Comparison of ENCODE assay signal across 15 mouse cellular contexts in the genomic region with DNA sequence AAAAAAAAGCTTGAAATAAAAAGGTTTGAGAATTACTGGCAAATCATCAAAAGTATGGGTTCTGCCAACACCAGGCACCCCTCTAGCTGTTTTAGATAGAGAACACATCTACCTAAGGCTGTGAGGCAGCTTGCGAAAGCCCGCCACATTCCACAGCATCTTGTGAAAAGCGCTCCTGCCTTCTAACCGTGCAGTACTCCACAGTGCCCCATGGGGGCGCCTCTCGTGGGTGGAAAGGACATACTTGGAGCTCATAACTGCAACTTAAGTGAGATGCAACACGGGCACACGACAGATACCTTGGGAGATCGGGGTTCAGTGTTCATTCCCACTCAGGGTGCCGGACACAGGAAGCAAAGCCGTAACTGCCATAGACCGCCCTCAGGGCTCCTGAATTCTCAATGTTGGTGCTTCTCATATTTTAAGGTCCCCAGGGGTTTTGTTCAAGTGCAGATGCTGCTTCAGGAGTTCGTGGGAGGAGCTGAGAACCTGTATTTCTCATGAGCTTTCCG.
DNase-seq lines count a peak whose midpoint lies in the region; ATAC-seq and TF ChIP-seq lines count a peak whose summit lies in the region.
"Had no signal": no experiment of that assay in that cellular context is flagged by ENCODE, and none has a peak within 500 bp of the region (broad histone marks: within the 10 kb centered on the region; RNA-seq: fewer than 3 reads in every experiment).

No protein-coding gene starts in this region.

- no peak for ATAC-seq in forebrain, embryonic 11.5 days (replicated peaks; ENCODE audit: low FRiP score)
- ATAC-seq in forebrain, embryonic 13.5 days, result no peak
- ATAC-seq in liver, embryonic 12.5 days, result no peak
- ATAC-seq: forebrain, postnatal 0 days; midbrain, embryonic 16.5 days had no signal

- peak; percentile 23 for DNase-seq in forebrain, embryonic 11.5 days (ENCODE audit: low spot score)
- no peak for DNase-seq in liver, adult 2 months (ENCODE audit: extremely low read depth, low read depth, low spot score)
- peak; percentile 25 to 30 for DNase-seq in B cell, adult 2 months
- DNase-seq in spleen, postnatal 4 days (ENCODE audit: low spot score in 2 of 2), result no peak
- DNase-seq in adrenal gland, postnatal 4 days (ENCODE audit: low spot score in 2 of 2), result no peak
- DNase-seq: forebrain, postnatal 0 days; kidney, adult 9 months had no signal

- no peaks in the 10 kb centered on the region for H3K36me3 ChIP-seq in forebrain, embryonic 11.5 days (ENCODE audit: control insufficient read depth, insufficient read depth, low read length)
- no peaks in the 10 kb centered on the region for H3K36me3 ChIP-seq in forebrain, embryonic 13.5 days (ENCODE audit: poor library complexity, severe bottlenecking)
- H3K36me3 ChIP-seq in liver, adult 2 months (ENCODE audit: control insufficient read depth, insufficient read depth, low read length), result no peaks in the 10 kb centered on the region
- H3K36me3 ChIP-seq in liver, embryonic 12.5 days, result no peaks in the 10 kb centered on the region
- H3K36me3 ChIP-seq: hindbrain, embryonic 10.5 days; limb, embryonic 12.5 days had no signal

- TF ChIP-seq POLR2A in liver, adult 2 months (IDR thresholded peaks at IDR 0.05; ENCODE audit: extremely low read depth, insufficient read depth, low read length), result no peak
- no peak for TF ChIP-seq POLR2A in bone marrow macrophage, adult 2 months (IDR thresholded peaks at IDR 0.05; ENCODE audit: borderline replicate concordance, low read depth, low read length)

- no peak overlapping the region for H3K4me3 ChIP-seq in forebrain, embryonic 11.5 days (ENCODE audit: low read depth, low read length)
- no peak overlapping the region for H3K4me3 ChIP-seq in forebrain, embryonic 13.5 days
- H3K4me3 ChIP-seq in liver, adult 2 months (ENCODE audit: insufficient read depth, low read depth, low read length), result no peak overlapping the region
- H3K4me3 ChIP-seq in liver, embryonic 12.5 days, result no peak overlapping the region
- H3K4me3 ChIP-seq in bone marrow macrophage, adult 2 months (ENCODE audit: insufficient read depth, low read length), result no peak overlapping the region
- H3K4me3 ChIP-seq: hindbrain, embryonic 10.5 days; limb, embryonic 12.5 days had no signal

- no peaks in the 10 kb centered on the region for H3K9me3 ChIP-seq in forebrain, embryonic 11.5 days (ENCODE audit: control insufficient read depth, low read length)
- no peaks in the 10 kb centered on the region for H3K9me3 ChIP-seq in forebrain, embryonic 13.5 days (replicated peaks)
- H3K9me3 ChIP-seq in liver, embryonic 12.5 days (replicated peaks), result no peaks in the 10 kb centered on the region
- H3K9me3 ChIP-seq: hindbrain, embryonic 10.5 days; limb, embryonic 12.5 days had no signal

- H3K4me2 ChIP-seq in forebrain, embryonic 11.5 days (ENCODE audit: low read depth, low read length, severe bottlenecking), result no peak overlapping the region
- no peak overlapping the region for H3K4me2 ChIP-seq in forebrain, embryonic 13.5 days
- no peak overlapping the region for H3K4me2 ChIP-seq in liver, embryonic 12.5 days
- H3K4me2 ChIP-seq: heart, embryonic 11.5 days; limb, embryonic 12.5 days had no signal

- 0 out of 2 replicates have a peak, but pooled peaks have one; percentile 2 for TF ChIP-seq CTCF in liver, adult 2 months (IDR thresholded peaks at IDR 0.05; ENCODE audit: low read depth, low read length)
- TF ChIP-seq CTCF in bone marrow macrophage, adult 2 months (IDR thresholded peaks at IDR 0.05; ENCODE audit: low read depth, low read length), result peak; percentile 36; the same call in 1 of the 2 replicates

- no peak overlapping the region for H3K27ac ChIP-seq in forebrain, embryonic 11.5 days (ENCODE audit: low read depth, low read length)
- no peak overlapping the region for H3K27ac ChIP-seq in forebrain, embryonic 13.5 days
- no peak overlapping the region for H3K27ac ChIP-seq in liver, adult 2 months (replicated peaks; ENCODE audit: insufficient read depth, low read depth, low read length)
- no peak overlapping the region for H3K27ac ChIP-seq in liver, embryonic 12.5 days
- H3K27ac ChIP-seq in bone marrow macrophage, adult 2 months (ENCODE audit: insufficient read depth, low read depth, low read length), result no peak overlapping the region
- H3K27ac ChIP-seq: hindbrain, embryonic 10.5 days; limb, embryonic 12.5 days; macrophage had no signal

- H3K4me1 ChIP-seq in forebrain, embryonic 11.5 days (replicated peaks; ENCODE audit: control insufficient read depth, insufficient read depth, low read length), result no peaks in the 10 kb centered on the region
- H3K4me1 ChIP-seq in forebrain, embryonic 13.5 days, result no peaks in the 10 kb centered on the region
- peaks cover 2% of the 10 kb centered on the region; the same call in 1 of the 2 replicates for H3K4me1 ChIP-seq in liver, adult 2 months (ENCODE audit: control insufficient read depth, insufficient read depth, low read length)
- no peaks in the 10 kb centered on the region for H3K4me1 ChIP-seq in liver, embryonic 12.5 days
- H3K4me1 ChIP-seq in bone marrow macrophage, adult 2 months (ENCODE audit: control insufficient read depth, insufficient read depth, low read length), result peaks cover 36% of the 10 kb centered on the region

- H3K27me3 ChIP-seq in forebrain, embryonic 11.5 days (ENCODE audit: control insufficient read depth, insufficient read depth, low read length), result no peaks in the 10 kb centered on the region; the same call in 1 of the 2 replicates
- peaks cover 16% of the 10 kb centered on the region; the same call in 1 of the 2 replicates for H3K27me3 ChIP-seq in forebrain, embryonic 13.5 days
- no peaks in the 10 kb centered on the region for H3K27me3 ChIP-seq in liver, adult 2 months (ENCODE audit: control insufficient read depth, insufficient read depth, low read length)
- H3K27me3 ChIP-seq in liver, embryonic 12.5 days (replicated peaks), result no peaks in the 10 kb centered on the region

- WGBS in forebrain, embryonic 11.5 days, result 78% methylated on average over 14 of the region's 14 CpGs
- 82% methylated on average over 14 of the region's 14 CpGs for WGBS in forebrain, embryonic 13.5 days
- WGBS in liver, adult 2 months, result 81% methylated on average over 14 of the region's 14 CpGs
- 67% methylated on average over 14 of the region's 14 CpGs for WGBS in liver, embryonic 12.5 days (ENCODE audit: insufficient replicate concordance)

- no peaks in the 10 kb centered on the region for H3K79me2 ChIP-seq in liver, adult 2 months (ENCODE audit: control insufficient read depth, insufficient read depth, low read length)

- H3K9ac ChIP-seq in forebrain, embryonic 11.5 days (ENCODE audit: low read length), result no peak overlapping the region
- H3K9ac ChIP-seq in forebrain, embryonic 13.5 days, result no peak overlapping the region
- H3K9ac ChIP-seq in liver, adult 2 months (ENCODE audit: low read depth, low read length), result no peak overlapping the region
- H3K9ac ChIP-seq in liver, embryonic 12.5 days, result no peak overlapping the region
- H3K9ac ChIP-seq: forebrain, postnatal 0 days; limb, embryonic 12.5 days had no signal

Comparison
In these comparisons a context has a peak if more than half of its experiments do, and no peak if none do; other contexts are left out.
1. DNase-seq: peak in forebrain, embryonic 11.5 days (single experiment) and B cell, adult 2 months (2 of 2); none in liver, adult 2 months (single experiment), spleen, postnatal 4 days (0 of 2) and adrenal gland, postnatal 4 days (0 of 2).